Mouse (Mus musculus) embryonic stem cell, embryonic (primary cell): ENCODE measurements around the gene Oprm1.
"Not testable (repeated sequence)": the region's sequence is repeated elsewhere in the genome, so short reads cannot be mapped to it uniquely, and the experiment has no call there.

ENCODE experiments used
- CTCF ChIA-PET, 4 experiments: fragments of 300-600 bp in 2 of 4; fragments of 350-600 bp in 2 of 4; sonication (Branson Sonifier 250); formaldehyde crosslinking; loops; one replicate each; lab custom pipeline; 2022; ENCODE audit warnings: inconsistent platforms in 2 of 4; lab: Charles Lee
- POLR2A ChIA-PET, 4 experiments: fragments of 300-600 bp in 2 of 4; fragments of 350-600 bp in 2 of 4; sonication (Branson Sonifier 250); formaldehyde crosslinking; loops; one replicate each; lab custom pipeline; 2022; ENCODE audit warnings: antibody characterized with exemption in 4 of 4, inconsistent platforms in 1 of 4; lab: Charles Lee

Gene Oprm1

GRCm38 (mm10) chr10:6954533-6954932 lies 196.2 kb downstream of the Oprm1 start:
- ChIA-PET CTCF (interaction anchor here in 1 of 4 experiments (0.6 kb wide), 1 partner anchor 315 kb away, joined by 3 read pairs; no protein-coding TSS in a partner anchor), POLR2A (no interaction called here)

- CTCF ChIA-PET: no interaction called here
- POLR2A ChIA-PET: no interaction called here
Measured at GRCm38 (mm10) chr10:6956357-6956756, 198.1 kb downstream of the Oprm1 start.

GRCm38 (mm10) chr10:6958791-6959190 lies 200.5 kb downstream of the Oprm1 start:
- POLR2A ChIA-PET: no interaction called here
- CTCF ChIA-PET: no interaction called here

GRCm38 (mm10) chr10:6967588-6968242 lies 209.4 kb downstream of the Oprm1 start:
- CTCF ChIA-PET: no interaction called here
- POLR2A ChIA-PET: interaction anchor here in 1 of 4 experiments (0.6 to 1.4 kb wide), 2 partner anchors 14 to 1417 kb away, joined by 3 read pairs; no protein-coding TSS in a partner anchor

- CTCF ChIA-PET: no interaction called here
- POLR2A ChIA-PET: interaction anchor here in 1 of 4 experiments (0.6 kb wide), 1 partner anchor 1417 kb away, joined by 3 read pairs; no protein-coding TSS in a partner anchor
Measured at GRCm38 (mm10) chr10:6968334-6968733, 210.0 kb downstream of the Oprm1 start.

GRCm38 (mm10) chr10:6977843-6978242 lies 219.5 kb downstream of the Oprm1 start:
- CTCF ChIA-PET: interaction anchor here in 1 of 4 experiments (0.6 kb wide), 1 partner anchor 146 kb away, joined by 3 read pairs; no protein-coding TSS in a partner anchor
- POLR2A ChIA-PET: interaction anchor here in 1 of 4 experiments (0.7 kb wide), 1 partner anchor 94 kb away, joined by 5 read pairs; no protein-coding TSS in a partner anchor

- POLR2A ChIA-PET: no interaction called here
- CTCF ChIA-PET: no interaction called here
Measured at GRCm38 (mm10) chr10:6978733-6979132, 220.4 kb downstream of the Oprm1 start.

- ChIA-PET CTCF (no interaction called here), POLR2A (no interaction called here)
Measured at GRCm38 (mm10) chr10:6979216-6979615, 220.9 kb downstream of the Oprm1 start.

GRCm38 (mm10) chr10:6979789-6980188 lies 221.5 kb downstream of the Oprm1 start:
- ChIA-PET POLR2A (no interaction called here), CTCF (no interaction called here)

GRCm38 (mm10) chr10:6980236-6980635 lies 221.9 kb downstream of the Oprm1 start:
- CTCF ChIA-PET: no interaction called here
- POLR2A ChIA-PET: no interaction called here

- POLR2A ChIA-PET: no interaction called here
- CTCF ChIA-PET: no interaction called here
Measured at GRCm38 (mm10) chr10:6982751-6983151, 224.4 kb downstream of the Oprm1 start.

GRCm38 (mm10) chr10:6983431-6983830 lies 225.1 kb downstream of the Oprm1 start:
- POLR2A ChIA-PET: no interaction called here
- CTCF ChIA-PET: no interaction called here

GRCm38 (mm10) chr10:6986246-6986645 lies 227.9 kb downstream of the Oprm1 start:
- CTCF ChIA-PET: no interaction called here
- POLR2A ChIA-PET: no interaction called here

GRCm38 (mm10) chr10:6987399-6988098 lies 229.2 kb downstream of the Oprm1 start:
- POLR2A ChIA-PET: no interaction called here
- CTCF ChIA-PET: no interaction called here

GRCm38 (mm10) chr10:6988555-6988954 lies 230.2 kb downstream of the Oprm1 start:
- POLR2A ChIA-PET: no interaction called here
- CTCF ChIA-PET: no interaction called here

GRCm38 (mm10) chr10:6996895-6997294 lies 238.6 kb downstream of the Oprm1 start:
- POLR2A ChIA-PET: no interaction called here
- CTCF ChIA-PET: interaction anchor here in 1 of 4 experiments (0.7 kb wide), 1 partner anchor 59 kb away, joined by 4 read pairs; no protein-coding TSS in a partner anchor

- ChIA-PET CTCF (no interaction called here), POLR2A (no interaction called here)
Measured at GRCm38 (mm10) chr10:6998576-6999250, 240.4 kb downstream of the Oprm1 start.

- ChIA-PET CTCF (no interaction called here), POLR2A (no interaction called here)
Measured at GRCm38 (mm10) chr10:6999355-6999754, 241.0 kb downstream of the Oprm1 start.

GRCm38 (mm10) chr10:7003898-7004297 lies 245.6 kb downstream of the Oprm1 start:
- POLR2A ChIA-PET, CTCF ChIA-PET: not testable (repeated sequence)

- ChIA-PET POLR2A (no interaction called here), CTCF (no interaction called here)
Measured at GRCm38 (mm10) chr10:7004980-7005538, 246.8 kb downstream of the Oprm1 start.
